Mouse (Mus musculus) heart, embryonic 10.5 days (tissue): ENCODE data around the gene Meltf. TPM values are rescaled to one million over a fixed set of nuclear protein-coding genes. Genes with fewer than 3 reads are reported as not detected.

Experiments used
- DNase-seq: peaks from one replicate; pipeline ENCODE4 v3.0.0-alpha.2; 2017; ENCODE audit warnings: low spot score
- H3K27ac ChIP-seq: fragments of 300-500 bp; sonication (generic); 2 replicates; pipeline ENCODE4 v1.5.1; 2016; ENCODE audit warnings: mild to moderate bottlenecking
- H3K27me3 ChIP-seq: fragments of 300-500 bp; sonication (generic); 2 replicates; pipeline ENCODE4 v1.6.1; 2016; ENCODE audit warnings: mild to moderate bottlenecking; ENCODE audit not compliant: poor library complexity, insufficient read depth, severe bottlenecking
- H3K36me3 ChIP-seq: fragments of 300-500 bp; sonication (generic); 2 replicates; pipeline ENCODE4 v1.6.1; 2016; ENCODE audit warnings: mild to moderate bottlenecking, moderate library complexity
- H3K4me1 ChIP-seq: fragments of 300-500 bp; sonication (generic); 2 replicates; pipeline ENCODE4 v1.6.1; 2016; ENCODE audit warnings: mild to moderate bottlenecking
- H3K4me3 ChIP-seq: fragments of 300-500 bp; sonication (generic); 2 replicates; pipeline ENCODE4 v1.5.1; 2016; ENCODE audit warnings: mild to moderate bottlenecking, moderate library complexity
- H3K9me3 ChIP-seq: fragments of 300-500 bp; sonication (generic); 2 replicates; pipeline ENCODE4 v1.6.1; 2016; ENCODE audit warnings: mild to moderate bottlenecking, moderate library complexity
- WGBS: fragments of 180-500 bp; shearing (Covaris S2); methylation state at CpG from one replicate; pipeline ENCODE4 v1.1.7; 2016; 5-methylcytosine and 5-hydroxymethylcytosine counted together
- polyA plus RNA-seq: library from polyadenylated mRNA; unstranded; fragments of >200 nt; fragmentation: Nextera tagmentation; extraction: Ambion mirVana; gene quantifications from 2 replicates; pipeline ENCODE4 v1.2.1, GENCODE M21; 2016

The Meltf gene
- polyA plus RNA-seq, 1 experiment from 2014 or later, result 0.34 TPM

DNA sequence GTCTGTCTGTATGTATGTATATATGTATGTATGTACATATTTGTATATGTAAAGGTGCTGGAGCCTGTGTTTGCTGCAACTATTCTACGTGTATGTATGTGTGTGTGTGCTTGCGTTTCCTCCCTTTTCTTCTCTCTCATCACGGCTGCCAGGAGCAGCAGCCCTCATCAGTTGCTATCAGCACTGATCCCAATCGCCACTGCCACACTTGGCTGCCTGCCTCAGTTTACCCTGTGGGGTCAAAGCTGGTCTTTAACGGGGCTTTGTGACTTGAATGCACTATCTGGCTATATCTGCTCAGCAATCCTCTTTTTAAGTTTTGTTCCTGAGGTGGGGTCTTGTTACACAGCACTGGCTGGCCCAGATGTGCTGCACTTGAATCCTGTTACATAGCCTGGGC, 48.8 kb downstream of the Meltf start:
- DNase-seq, result no peak
- H3K36me3 ChIP-seq, result no peaks in the 10 kb centered on the region
- H3K4me1 ChIP-seq, result peaks cover 12% of the 10 kb centered on the region; the same call in 1 of the 2 replicates
- no peaks in the 10 kb centered on the region for H3K9me3 ChIP-seq
- H3K27me3 ChIP-seq, result peaks cover 25% of the 10 kb centered on the region
- 85% methylated on average over 5 of the region's 5 CpGs for WGBS
- H3K4me3 ChIP-seq, result no peak overlapping the region
- no peak overlapping the region for H3K27ac ChIP-seq

GRCm38 (mm10) chr16:31931330-31931729, 52.7 kb downstream of the Meltf start:
- Histone ChIP-seq H3K4me1 (peaks cover 29% of the 10 kb centered on the region), H3K27ac (no peak overlapping the region), H3K27me3 (peaks cover 62% of the 10 kb centered on the region), H3K4me3 (no peak overlapping the region), H3K9me3 (no peaks in the 10 kb centered on the region), H3K36me3 (no peaks in the 10 kb centered on the region)
- no peak for DNase-seq
- WGBS, result 56% methylated on average over 17 of the region's 17 CpGs

GRCm38 (mm10) chr16:31932255-31932654, 53.6 kb downstream of the Meltf start:
- WGBS, result 62% methylated on average over 5 of the region's 5 CpGs
- Histone ChIP-seq H3K9me3 (no peaks in the 10 kb centered on the region), H3K27me3 (peaks cover 69% of the 10 kb centered on the region), H3K27ac (no peak overlapping the region), H3K4me3 (no peak overlapping the region), H3K36me3 (no peaks in the 10 kb centered on the region), H3K4me1 (peaks cover 29% of the 10 kb centered on the region)
- no peak for DNase-seq

DNA sequence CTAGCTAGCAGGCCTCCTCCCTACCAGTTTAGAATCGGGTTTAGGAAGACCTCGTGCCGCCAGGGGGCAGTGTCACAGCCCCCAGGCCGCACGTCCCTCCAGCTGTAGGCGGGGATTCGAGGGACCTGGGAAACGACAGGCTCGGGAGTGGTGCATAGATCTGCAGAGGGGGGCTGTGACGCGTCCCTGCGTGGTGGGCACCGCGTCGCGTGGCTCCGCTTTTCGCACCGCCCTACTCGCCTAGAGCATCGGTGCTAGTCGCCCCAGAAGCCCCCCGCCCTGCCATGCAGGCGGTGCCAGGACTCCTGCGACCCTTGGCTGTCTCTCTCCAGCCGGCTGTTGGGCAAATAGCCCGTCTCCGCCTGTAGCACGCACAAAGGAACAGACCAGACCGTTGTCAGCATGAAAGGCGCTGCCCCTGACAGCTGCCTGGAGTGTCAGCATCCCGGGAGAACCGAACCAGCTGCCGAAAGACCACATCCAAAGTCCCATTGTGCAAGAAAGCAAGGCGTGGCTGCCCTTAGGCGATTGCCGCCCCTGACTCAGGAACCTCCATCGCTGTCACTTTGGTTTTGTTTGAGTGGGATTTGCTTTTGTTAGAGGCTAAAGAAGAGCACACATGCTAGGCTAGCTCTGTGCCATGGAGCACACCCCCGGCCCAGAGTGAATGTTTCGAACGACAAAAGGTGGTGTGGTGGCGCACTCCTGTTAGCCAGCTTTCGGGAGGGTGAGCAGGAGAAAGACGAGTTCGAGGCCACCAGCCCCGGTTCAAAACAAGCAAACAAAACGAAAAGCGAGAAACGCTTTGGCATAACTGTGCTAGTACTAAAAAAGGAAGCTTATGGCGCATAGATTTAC, 54.5 kb downstream of the Meltf start:
- Histone ChIP-seq H3K27me3 (peaks cover 69% of the 10 kb centered on the region), H3K4me1 (peaks cover 29% of the 10 kb centered on the region), H3K27ac (peak overlapping the region; percentile 79), H3K36me3 (no peaks in the 10 kb centered on the region), H3K9me3 (no peaks in the 10 kb centered on the region), H3K4me3 (peak overlapping the region; percentile 68)
- 1% methylated on average over 50 of the region's 50 CpGs for WGBS
- DNase-seq, result peak; percentile 92

DNA sequence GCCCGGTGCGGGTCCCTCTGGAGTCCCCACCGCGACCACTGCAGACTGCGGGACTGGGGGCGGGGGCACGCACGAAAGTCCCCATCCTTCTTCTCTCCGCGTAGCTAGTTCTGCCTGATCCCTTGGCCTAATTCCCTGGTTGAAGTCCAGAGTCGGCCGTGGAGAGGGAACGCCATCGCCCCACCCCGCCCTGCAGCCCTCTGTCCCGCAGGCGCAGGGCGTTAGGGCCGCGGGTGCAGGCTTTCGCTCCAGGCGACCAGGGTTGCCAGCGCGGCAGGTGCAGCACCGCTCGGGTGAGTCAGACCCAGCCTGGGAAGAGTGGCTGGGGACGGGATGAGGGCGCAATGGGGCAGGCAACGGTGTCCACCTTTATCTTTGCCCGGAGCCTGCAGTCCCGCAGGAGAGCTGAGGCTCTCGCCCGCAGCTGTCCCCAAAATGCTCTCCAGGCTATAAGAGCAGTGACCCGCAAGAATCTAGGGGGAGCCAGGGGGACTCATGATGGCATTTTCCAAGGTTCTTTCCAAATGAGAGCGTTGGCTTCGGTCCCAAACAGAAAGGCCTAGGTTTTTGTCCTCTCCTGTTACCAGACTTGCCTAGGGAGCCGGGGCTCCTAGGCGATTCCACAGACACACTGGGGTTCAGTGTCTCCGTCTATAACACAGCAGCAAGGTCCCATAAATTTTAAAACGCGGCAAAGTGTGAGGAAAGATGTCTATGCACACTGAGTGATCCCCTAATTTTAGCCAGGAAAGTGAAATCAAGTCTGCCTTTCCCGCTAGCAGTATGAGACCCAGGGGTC, 55.3 kb downstream of the Meltf start, which contains the start of gene Pigz:
Gene Pigz (plus strand): TSS at position 101 of the 799 bp plus-strand sequence.
- peaks cover 29% of the 10 kb centered on the region for H3K4me1 ChIP-seq
- H3K27ac ChIP-seq, result peak within 1 kb of the TSS; percentile 79
- peak within 1 kb of the TSS; percentile 68 for H3K4me3 ChIP-seq
- peaks cover 69% of the 10 kb centered on the region for H3K27me3 ChIP-seq
- no peaks in the 10 kb centered on the region for H3K9me3 ChIP-seq
- 8% methylated on average over 42 of the region's 42 CpGs for WGBS
- no peak for DNase-seq
- no peaks in the 10 kb centered on the region for H3K36me3 ChIP-seq

DNA sequence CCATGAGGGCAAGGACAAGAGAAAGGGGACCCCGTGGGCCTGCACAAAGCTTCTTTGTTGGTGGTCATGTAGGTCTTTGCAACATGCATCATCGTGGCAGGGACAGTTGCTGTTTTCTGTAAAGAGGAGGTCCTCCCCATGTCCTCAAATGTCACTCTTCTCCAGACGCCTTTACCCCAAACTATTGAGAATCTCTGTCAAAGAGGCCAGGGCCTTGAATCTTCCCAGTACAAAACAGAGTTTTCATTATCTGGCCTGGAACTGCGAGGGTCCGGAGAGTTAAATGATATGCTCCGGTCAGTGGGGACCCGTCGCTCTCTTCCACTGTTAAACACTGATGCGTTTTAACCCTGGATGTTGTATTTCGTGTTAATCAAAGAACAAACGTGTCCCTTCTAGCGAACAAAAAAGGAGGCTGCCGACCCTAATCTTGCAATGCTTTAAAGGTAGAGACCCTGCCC, 56.0 kb downstream of the Meltf start:
- no peaks in the 10 kb centered on the region for H3K36me3 ChIP-seq
- DNase-seq, result no peak
- peaks cover 69% of the 10 kb centered on the region for H3K27me3 ChIP-seq
- WGBS, result 22% methylated on average over 13 of the region's 13 CpGs
- H3K27ac ChIP-seq, result no peak overlapping the region
- no peaks in the 10 kb centered on the region for H3K9me3 ChIP-seq
- H3K4me3 ChIP-seq, result peak overlapping the region; percentile 54
- H3K4me1 ChIP-seq, result peaks cover 29% of the 10 kb centered on the region

- Histone ChIP-seq H3K27ac (no peak overlapping the region), H3K4me1 (peaks cover 29% of the 10 kb centered on the region), H3K27me3 (peaks cover 64% of the 10 kb centered on the region), H3K36me3 (no peaks in the 10 kb centered on the region), H3K9me3 (no peaks in the 10 kb centered on the region), H3K4me3 (peak overlapping the region; percentile 54)
- whole genome bisulfite sequencing, result 4% methylated on average over 36 of the region's 36 CpGs
- DNase-seq, result no peak
Observed at GRCm38 (mm10) chr16:31935091-31935979, 56.7 kb downstream of the Meltf start.

GRCm38 (mm10) chr16:31936568-31936967, 58.0 kb downstream of the Meltf start:
- Histone ChIP-seq H3K27ac (no peak overlapping the region), H3K4me3 (no peak overlapping the region), H3K36me3 (no peaks in the 10 kb centered on the region), H3K27me3 (peaks cover 52% of the 10 kb centered on the region), H3K4me1 (peaks cover 29% of the 10 kb centered on the region), H3K9me3 (no peaks in the 10 kb centered on the region)
- no peak for DNase-seq
- WGBS, result 78% methylated on average over 4 of the region's 4 CpGs

DNA sequence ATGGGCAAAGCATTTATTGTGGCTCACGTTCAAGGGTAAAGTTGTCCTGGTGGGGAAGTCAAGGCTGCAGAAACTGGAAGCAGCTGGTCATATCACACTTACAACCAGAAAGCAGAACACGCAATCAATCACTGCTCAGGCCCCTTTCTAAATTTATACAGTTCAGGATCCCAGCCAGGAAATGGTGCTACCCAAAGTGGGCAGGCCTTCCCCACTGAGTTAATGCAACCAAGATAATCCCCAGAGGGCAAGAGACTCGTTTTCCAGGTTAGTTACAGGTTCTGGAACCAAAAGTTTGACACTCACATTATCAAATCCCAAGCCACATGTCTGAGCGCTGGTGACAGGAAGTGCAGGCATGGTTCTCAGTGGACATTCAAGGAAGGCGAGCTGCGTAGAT, 60.2 kb downstream of the Meltf start:
- WGBS, result 71% methylated on average over 6 of the region's 6 CpGs

GRCm38 (mm10) chr16:31940586-31940985, 62.0 kb downstream of the Meltf start:
- Histone ChIP-seq H3K36me3 (peaks cover 14% of the 10 kb centered on the region), H3K9me3 (no peaks in the 10 kb centered on the region), H3K27ac (no peak overlapping the region), H3K27me3 (peaks cover 14% of the 10 kb centered on the region), H3K4me1 (peaks cover 20% of the 10 kb centered on the region), H3K4me3 (no peak overlapping the region)
- 57% methylated on average over 2 of the region's 2 CpGs for WGBS
- no peak for DNase-seq

More for the DNA sequence above, 60.2 kb downstream of the Meltf start:
- no peak overlapping the region for H3K4me3 ChIP-seq
- peaks cover 18% of the 10 kb centered on the region for H3K4me1 ChIP-seq
- H3K27ac ChIP-seq, result no peak overlapping the region
- DNase-seq, result no peak
- no peaks in the 10 kb centered on the region for H3K9me3 ChIP-seq
- H3K27me3 ChIP-seq, result peaks cover 32% of the 10 kb centered on the region
- no peaks in the 10 kb centered on the region for H3K36me3 ChIP-seq

DNA sequence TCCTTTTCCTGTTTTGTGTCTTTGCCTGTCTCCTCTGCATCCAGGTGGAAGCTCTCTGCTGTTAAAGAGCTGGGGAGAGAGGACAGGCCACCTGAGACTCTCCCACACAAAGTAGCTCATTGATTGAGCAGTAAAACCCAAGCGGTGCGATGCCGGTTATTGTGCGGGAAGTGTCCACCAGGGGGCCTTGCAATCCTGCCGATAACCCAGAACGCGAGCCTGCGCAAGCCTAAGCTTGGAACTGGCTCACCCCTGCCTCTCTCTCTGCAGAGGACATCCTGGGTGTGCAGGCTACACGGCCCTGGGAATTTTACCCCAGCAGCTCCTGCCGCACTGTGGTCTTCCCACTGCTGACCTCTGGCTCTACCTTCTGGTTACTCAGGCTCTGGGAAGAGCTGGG, 65.4 kb downstream of the Meltf start:
- 5% methylated on average over 10 of the region's 10 CpGs for WGBS
- no peak overlapping the region for H3K27ac ChIP-seq
- peaks cover 35% of the 10 kb centered on the region for H3K4me1 ChIP-seq
- no peak overlapping the region for H3K4me3 ChIP-seq
- peaks cover 14% of the 10 kb centered on the region for H3K36me3 ChIP-seq
- no peaks in the 10 kb centered on the region for H3K9me3 ChIP-seq
- H3K27me3 ChIP-seq, result no peaks in the 10 kb centered on the region
- DNase-seq, result peak; percentile 91

DNA sequence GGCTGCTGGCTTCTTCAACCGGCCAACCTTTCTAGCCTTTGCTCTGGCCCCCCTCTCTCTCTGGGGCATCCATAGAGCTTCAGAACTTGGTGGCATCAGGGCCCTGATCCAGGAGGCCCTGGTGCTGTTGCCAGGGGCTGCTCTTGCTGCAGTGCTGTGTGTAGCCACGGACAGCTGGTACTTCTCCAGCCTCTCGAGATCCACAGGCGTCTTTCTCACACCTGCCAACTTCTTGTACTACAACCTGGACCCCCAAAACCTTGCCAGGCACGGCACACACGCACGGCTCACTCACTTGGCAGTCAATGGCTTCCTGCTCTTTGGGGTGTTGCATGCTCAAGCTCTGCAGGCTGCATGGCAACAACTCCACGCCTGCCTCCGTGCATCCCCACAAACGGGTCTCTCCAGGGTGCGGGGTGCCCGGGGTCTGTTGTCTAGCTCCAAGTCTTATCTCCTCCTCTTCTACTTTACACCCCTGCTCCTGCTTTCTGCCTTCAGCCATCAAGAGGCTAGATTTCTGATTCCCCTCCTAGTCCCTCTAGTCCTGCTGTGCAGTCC, 66.2 kb downstream of the Meltf start:
- no peaks in the 10 kb centered on the region for H3K9me3 ChIP-seq
- H3K27me3 ChIP-seq, result no peaks in the 10 kb centered on the region
- DNase-seq, result no peak
- peaks cover 41% of the 10 kb centered on the region for H3K4me1 ChIP-seq
- H3K4me3 ChIP-seq, result no peak overlapping the region
- no peak overlapping the region for H3K27ac ChIP-seq
- H3K36me3 ChIP-seq, result peaks cover 14% of the 10 kb centered on the region
- 84% methylated on average over 12 of the region's 12 CpGs for WGBS
